Mouse (Mus musculus) testis, adult 2 months (tissue): ENCODE measurements around the gene Nkain2. TPM values are rescaled to one million over a fixed set of nuclear protein-coding genes. Genes with fewer than 3 reads are reported as not detected.

Source experiments
- H3K27ac ChIP-seq: fragments of 200-500 bp; 2 replicates; pipeline ENCODE4 v1.5.1; 2012; ENCODE audit warnings: low read depth, low read length; ENCODE audit not compliant: control insufficient read depth, insufficient read depth
- H3K27me3 ChIP-seq: fragments of 200-500 bp; 2 replicates; pipeline ENCODE4 v1.6.1; 2012; ENCODE audit warnings: mild to moderate bottlenecking, low read length, moderate library complexity; ENCODE audit not compliant: control insufficient read depth, insufficient read depth
- H3K36me3 ChIP-seq: fragments of 200-500 bp; 2 replicates; pipeline ENCODE4 v1.6.1; 2012; ENCODE audit warnings: mild to moderate bottlenecking, low read length; ENCODE audit not compliant: control insufficient read depth, insufficient read depth
- H3K4me1 ChIP-seq: fragments of 200-500 bp; 2 replicates; pipeline ENCODE4 v1.6.1; 2012; ENCODE audit warnings: low read length; ENCODE audit not compliant: control insufficient read depth, insufficient read depth
- H3K4me3 ChIP-seq: fragments of 200-500 bp; 2 replicates; pipeline ENCODE4 v1.5.1; 2012; ENCODE audit warnings: low read depth, mild to moderate bottlenecking, low read length, moderate library complexity, mixed read lengths; ENCODE audit not compliant: control insufficient read depth
- CTCF ChIP-seq: fragments of 200-500 bp; IDR thresholded peaks from 2 replicates; pipeline ENCODE4 v1.5.1; 2012; ENCODE audit warnings: low read depth, mild to moderate bottlenecking, inconsistent platforms, low read length, moderate library complexity; ENCODE audit not compliant: control insufficient read depth, insufficient read depth, insufficient replicate concordance
- POLR2A ChIP-seq: fragments of 200-500 bp; IDR thresholded peaks from 2 replicates; pipeline ENCODE4 v1.6.1; 2012; ENCODE audit warnings: low read depth, mild to moderate bottlenecking, inconsistent platforms, low read length, moderate library complexity; ENCODE audit not compliant: control insufficient read depth
- polyA plus RNA-seq: library from polyadenylated mRNA; depleted of rRNA; stranded (reverse); fragments of >200 nt; gene quantifications from 2 replicates; pipeline ENCODE4 v1.2.3, GENCODE M21; 2012

The Nkain2 gene
- polyA plus RNA-seq, 1 experiment: 0.98 TPM

DNA sequence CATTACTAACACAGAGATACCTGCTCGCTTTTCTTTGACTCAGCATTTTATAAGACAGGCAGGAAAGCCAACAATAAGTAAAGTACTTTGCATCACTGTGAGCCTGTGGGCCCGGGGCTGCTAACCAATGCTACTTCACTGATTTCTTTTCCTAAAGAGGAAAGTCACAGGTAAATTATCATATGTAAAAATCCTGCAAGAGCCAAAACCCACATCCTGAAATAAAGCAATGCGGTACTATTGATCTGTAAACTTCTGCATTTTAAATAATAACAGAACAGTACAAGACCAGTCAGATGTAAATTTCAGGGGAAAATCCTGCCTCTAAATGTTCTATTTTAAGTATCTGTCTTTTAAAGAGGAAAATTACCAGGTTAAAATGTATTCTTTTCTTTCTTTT, 250.0 kb downstream of the Nkain2 start:
- no peaks in the 10 kb centered on the region for H3K4me1 ChIP-seq
- H3K27me3 ChIP-seq: no peaks in the 10 kb centered on the region
- no peak overlapping the region for H3K27ac ChIP-seq
- H3K4me3 ChIP-seq: no peak overlapping the region
- TF ChIP-seq CTCF (no peak), POLR2A (no peak)
- no peaks in the 10 kb centered on the region for H3K36me3 ChIP-seq

DNA sequence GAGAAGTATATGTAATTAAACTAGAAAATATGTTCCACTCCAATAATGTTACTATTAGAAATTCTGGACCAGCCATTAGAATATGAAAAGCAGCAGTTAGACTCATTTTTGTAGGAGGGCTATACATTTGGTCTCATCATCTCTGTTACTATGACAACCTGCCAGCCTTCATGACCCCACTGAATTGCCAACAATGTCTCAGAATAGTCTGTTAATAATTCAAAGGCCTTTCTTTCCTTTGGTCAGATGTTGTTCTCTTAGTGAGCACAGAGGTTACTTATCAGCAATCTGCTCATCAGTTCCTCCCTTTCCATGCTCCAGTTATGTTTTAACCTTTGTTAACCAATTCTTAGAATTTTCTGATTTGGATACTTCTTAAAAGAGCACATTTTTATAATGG, 251.1 kb downstream of the Nkain2 start:
- Histone ChIP-seq H3K27ac (no peak overlapping the region), H3K27me3 (no peaks in the 10 kb centered on the region), H3K36me3 (no peaks in the 10 kb centered on the region), H3K4me1 (no peaks in the 10 kb centered on the region), H3K4me3 (no peak overlapping the region)
- no peak for TF ChIP-seq CTCF
- TF ChIP-seq POLR2A: no peak

DNA sequence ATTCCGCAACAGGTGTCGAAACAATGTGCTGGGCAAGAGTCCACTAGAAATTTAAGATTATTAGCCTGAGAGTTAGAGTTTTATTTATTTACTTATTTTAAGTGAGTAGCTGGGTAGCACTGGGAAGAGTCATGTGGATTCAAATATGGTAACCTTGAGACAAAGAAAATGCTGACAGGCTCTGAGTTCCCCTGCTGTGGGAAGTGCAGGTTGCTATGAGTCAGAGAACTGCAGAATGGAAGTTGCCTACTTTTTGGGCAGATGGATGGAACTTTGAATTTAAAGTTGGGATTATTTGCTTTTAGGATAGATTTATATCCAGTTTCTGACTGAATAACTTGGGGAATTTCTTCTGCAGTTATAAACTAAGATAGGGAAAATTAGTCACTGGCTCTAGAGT, 259.2 kb downstream of the Nkain2 start:
- Histone ChIP-seq H3K36me3 (no peaks in the 10 kb centered on the region), H3K27me3 (no peaks in the 10 kb centered on the region), H3K4me1 (no peaks in the 10 kb centered on the region), H3K27ac (no peak overlapping the region), H3K4me3 (no peak overlapping the region)
- no peak for TF ChIP-seq CTCF
- TF ChIP-seq POLR2A: no peak

DNA sequence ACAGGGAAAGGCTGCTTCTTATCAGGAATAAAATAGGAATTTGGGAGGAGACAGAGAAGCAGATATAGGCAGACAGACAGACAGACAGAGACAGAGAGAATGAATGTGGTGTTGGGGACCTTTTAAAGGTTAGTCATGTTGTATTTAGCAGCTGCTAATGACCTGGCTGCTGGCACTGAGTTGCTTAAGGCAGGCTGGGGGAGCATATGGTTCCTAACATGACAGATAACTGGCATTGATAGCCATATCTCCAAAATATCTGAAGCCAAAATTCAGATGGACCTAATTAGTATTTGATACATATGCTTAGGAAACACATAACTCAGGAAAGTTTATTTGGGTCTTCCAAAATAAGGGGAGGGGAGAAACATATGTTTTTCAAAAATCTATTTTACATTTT, 285.8 kb downstream of the Nkain2 start:
- Histone ChIP-seq H3K4me3 (no peak overlapping the region), H3K36me3 (no peaks in the 10 kb centered on the region), H3K4me1 (no peaks in the 10 kb centered on the region), H3K27me3 (no peaks in the 10 kb centered on the region), H3K27ac (no peak overlapping the region)
- no peak for TF ChIP-seq POLR2A
- no peak for TF ChIP-seq CTCF

DNA sequence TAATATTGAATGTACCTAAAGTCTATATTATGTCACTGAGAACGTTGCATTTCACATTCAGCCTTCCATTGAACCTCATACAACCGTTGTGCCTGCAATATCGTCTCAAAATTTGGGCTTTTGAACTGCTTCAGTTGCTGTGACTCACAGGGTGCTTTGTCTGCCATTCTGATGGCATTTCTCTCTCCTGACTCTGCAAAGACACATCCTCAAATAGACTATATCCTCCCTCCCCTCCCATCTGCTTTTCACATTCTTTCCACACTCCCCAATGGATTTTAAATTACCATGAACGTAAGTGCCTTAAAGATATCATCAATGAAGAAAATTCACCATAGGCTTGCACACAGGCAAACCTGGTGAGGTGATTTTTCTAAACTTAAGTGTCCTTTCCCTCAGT, 287.5 kb downstream of the Nkain2 start:
- no peak overlapping the region for H3K4me3 ChIP-seq
- H3K36me3 ChIP-seq: no peaks in the 10 kb centered on the region
- no peaks in the 10 kb centered on the region for H3K4me1 ChIP-seq
- no peak overlapping the region for H3K27ac ChIP-seq
- H3K27me3 ChIP-seq: no peaks in the 10 kb centered on the region
- TF ChIP-seq POLR2A: no peak
- TF ChIP-seq CTCF: no peak

DNA sequence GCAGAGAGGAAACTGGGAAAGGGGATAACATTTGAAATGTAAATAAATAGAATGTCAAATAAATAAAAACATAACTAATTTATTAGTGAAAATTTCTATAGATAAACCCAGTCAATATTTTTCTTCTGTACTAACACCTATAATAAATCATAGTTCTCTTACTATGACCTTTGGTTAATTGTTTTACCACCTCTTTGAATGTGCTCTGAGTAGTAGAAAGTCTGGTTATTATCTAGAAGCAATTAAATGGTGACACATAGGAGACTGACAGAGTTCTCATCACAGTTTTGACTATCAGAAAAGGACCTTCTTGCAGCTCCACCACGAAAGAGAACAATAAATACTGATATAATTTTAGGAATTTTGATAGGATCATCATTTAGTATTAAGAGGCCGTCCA, 295.3 kb downstream of the Nkain2 start:
- Histone ChIP-seq H3K4me3 (no peak overlapping the region), H3K27me3 (no peaks in the 10 kb centered on the region), H3K4me1 (no peaks in the 10 kb centered on the region), H3K36me3 (no peaks in the 10 kb centered on the region), H3K27ac (no peak overlapping the region)
- TF ChIP-seq CTCF (no peak), POLR2A (no peak)

DNA sequence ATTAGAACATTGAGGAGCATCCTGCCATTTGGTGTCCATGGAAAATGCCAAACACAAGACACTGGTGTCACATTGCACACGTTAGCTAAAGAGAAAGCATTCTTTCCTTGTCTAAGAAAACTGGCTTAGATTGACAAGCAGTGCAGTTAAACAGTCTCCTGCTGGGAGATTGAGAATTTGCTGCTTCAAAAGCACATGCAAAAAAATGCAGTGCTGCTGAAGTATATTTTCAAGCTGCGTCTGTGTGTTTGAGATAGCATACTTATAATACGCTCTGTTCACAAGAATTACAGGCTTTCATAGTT, 313.0 kb downstream of the Nkain2 start:
- Histone ChIP-seq H3K4me3 (no peak overlapping the region), H3K27ac (no peak overlapping the region), H3K27me3 (no peaks in the 10 kb centered on the region), H3K36me3 (no peaks in the 10 kb centered on the region), H3K4me1 (no peaks in the 10 kb centered on the region)
- TF ChIP-seq CTCF (no peak), POLR2A (no peak)

DNA sequence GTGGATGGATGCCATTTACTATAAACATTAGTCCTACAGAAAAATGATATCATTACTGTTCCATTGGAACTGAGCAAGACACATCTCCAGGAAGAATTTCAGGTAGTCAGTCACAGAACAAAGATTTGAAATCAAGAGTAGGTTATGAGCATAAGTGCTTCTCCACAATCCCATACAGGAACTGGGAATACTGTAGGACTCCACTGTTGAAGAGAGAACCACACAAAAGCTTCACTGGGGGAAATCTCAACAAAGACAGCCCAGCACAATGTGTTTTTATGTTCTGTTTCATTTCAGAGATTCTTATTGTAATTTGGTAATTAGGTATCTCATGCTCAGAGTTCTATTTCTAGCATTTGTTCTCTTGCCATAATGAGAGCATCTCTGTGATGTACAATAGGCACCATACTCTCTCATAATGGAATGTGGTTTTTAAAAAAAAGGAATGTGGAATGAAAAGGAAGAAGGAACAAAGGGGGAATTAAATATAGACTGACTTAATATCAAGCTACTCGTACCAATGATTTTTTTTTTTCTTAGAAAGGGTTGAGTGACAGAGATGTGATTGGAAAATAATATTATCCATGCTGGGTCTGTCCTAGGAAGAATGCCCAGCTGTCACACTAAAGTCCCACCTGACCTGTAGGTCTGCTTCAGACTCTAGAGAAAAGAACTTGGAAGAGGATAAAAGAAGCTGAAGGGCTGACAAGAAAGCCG, 313.5 kb downstream of the Nkain2 start:
- no peaks in the 10 kb centered on the region for H3K36me3 ChIP-seq
- no peak for TF ChIP-seq POLR2A
- TF ChIP-seq CTCF: no peak

More for the DNA sequence above, 313.5 kb downstream of the Nkain2 start:
- Histone ChIP-seq H3K4me3 (no peak overlapping the region), H3K27me3 (no peaks in the 10 kb centered on the region), H3K27ac (no peak overlapping the region), H3K4me1 (no peaks in the 10 kb centered on the region)
